28 mouse cellular contexts compared by ENCODE assay signal in genomic region chr9:44855153-44855552, GRCm38 (mm10). TPM values are rescaled to one million over a fixed set of nuclear protein-coding genes. Genes with fewer than 3 reads are reported as not detected.
DNase-seq lines count a peak whose midpoint lies in the region.
"Had no signal": no experiment of that assay in that cellular context is flagged by ENCODE, and none has a peak within 500 bp of the region (broad histone marks: within the 10 kb centered on the region; RNA-seq: fewer than 3 reads in every experiment).

No protein-coding gene starts in this region.

- WGBS in embryonic facial prominence, embryonic 10.5 days: 90% methylated on average over 6 of the region's 6 CpGs

- no peak overlapping the region for H3K4me3 ChIP-seq in embryonic facial prominence, embryonic 10.5 days
- H3K4me3 ChIP-seq: embryonic facial prominence, embryonic 15.5 days; hindbrain, embryonic 10.5 days; hindbrain, embryonic 15.5 days; limb, embryonic 12.5 days; liver, embryonic 15.5 days; lung, embryonic 15.5 days; myocyte; neural tube, embryonic 12.5 days had no signal

- DNase-seq in cerebellum, postnatal 25 days: peak; percentile 31 to 55
- no peak for DNase-seq in cerebellum, postnatal 4 days (ENCODE audit: low spot score in 2 of 2)
- DNase-seq in layer of hippocampus, adult 18-20 months (ENCODE audit: low spot score in 2 of 2): peak; percentile 33 to 61
- DNase-seq in layer of hippocampus, adult 11-12 months (ENCODE audit: low spot score): no peak
- peak; percentile 75 for DNase-seq in brain, adult 2 months (ENCODE audit: low read depth, low spot score)
- peak; percentile 11 for DNase-seq in lung, postnatal 14 days
- DNase-seq in embryonic facial prominence, embryonic 10.5 days (ENCODE audit: low spot score): no peak
- DNase-seq: adrenal gland, postnatal 25 days; gastrocnemius, postnatal 10 days; heart, postnatal 14 days; kidney, adult 11 months; kidney, postnatal 14 days; right cerebral cortex, adult 18-20 months; spleen, adult 18-20 months; thymus, postnatal 14 days had no signal

- H3K36me3 ChIP-seq in embryonic facial prominence, embryonic 10.5 days (replicated peaks): peaks cover 55% of the 10 kb centered on the region
- H3K36me3 ChIP-seq: hindbrain, embryonic 15.5 days had no signal

- H3K4me1 ChIP-seq in embryonic facial prominence, embryonic 10.5 days: no peaks in the 10 kb centered on the region
- H3K4me1 ChIP-seq: hindbrain, embryonic 10.5 days; liver, embryonic 15.5 days; neural tube, embryonic 12.5 days had no signal

- H3K9me3 ChIP-seq in embryonic facial prominence, embryonic 10.5 days: no peaks in the 10 kb centered on the region
- H3K9me3 ChIP-seq: embryonic facial prominence, embryonic 15.5 days; hindbrain, embryonic 10.5 days; hindbrain, embryonic 15.5 days; limb, embryonic 12.5 days; liver, embryonic 15.5 days; lung, embryonic 15.5 days; neural tube, embryonic 12.5 days had no signal

- H3K27me3 ChIP-seq in embryonic facial prominence, embryonic 10.5 days (replicated peaks; ENCODE audit: low read depth, poor library complexity, severe bottlenecking): no peaks in the 10 kb centered on the region
- H3K27me3 ChIP-seq: embryonic facial prominence, embryonic 15.5 days; hindbrain, embryonic 15.5 days; limb, embryonic 12.5 days; liver, embryonic 15.5 days; lung, embryonic 15.5 days; neural tube, embryonic 12.5 days had no signal

- H3K27ac ChIP-seq in embryonic facial prominence, embryonic 10.5 days (replicated peaks): no peak overlapping the region
- H3K27ac ChIP-seq: embryonic facial prominence, embryonic 15.5 days; hindbrain, embryonic 10.5 days; hindbrain, embryonic 15.5 days; limb, embryonic 12.5 days; liver, embryonic 15.5 days; lung, embryonic 15.5 days; neural tube, embryonic 12.5 days had no signal

RNA-seq across cellular contexts. Expression of gene Kmt2a, which starts 25.9 kb away (rescaled TPM):
- 10 to 100 TPM; 72.0 to 84.2 TPM for total RNA-seq in layer of hippocampus, adult 18-20 months (2021)
- polyA plus RNA-seq in embryonic facial prominence, embryonic 10.5 days (2016; fragmentation: Nextera tagmentation; extraction: Ambion mirVana): 14.1 and 14.9 TPM in 2 replicates

RNA-seq across cellular contexts. Expression of gene Ttc36, which starts 52.3 kb away (rescaled TPM):
- 1 to 10 TPM in 1 of 2 experiments, not detected in 1; 1.2 TPM for total RNA-seq in layer of hippocampus, adult 18-20 months (2021)
- not detected in 2 replicates for polyA plus RNA-seq in embryonic facial prominence, embryonic 10.5 days (2016; fragmentation: Nextera tagmentation; extraction: Ambion mirVana)
- polyA plus RNA-seq: CD4-positive, CD25-positive, alpha-beta regulatory T cell, adult 4 months; heart, embryonic 14.5 days; inflammation-experienced regulatory T-cells, adult 6 months; limb, embryonic 12.5 days; midbrain, embryonic 11.5 days; midbrain, embryonic 16.5 days; neural tube, embryonic 12.5 days had no signal

RNA-seq across cellular contexts. Expression of gene Tmem25, which starts 56.0 kb away (rescaled TPM):
- total RNA-seq in layer of hippocampus, adult 18-20 months (2021): 10 to 100 TPM; 49.4 to 54.9 TPM
- polyA plus RNA-seq in embryonic facial prominence, embryonic 10.5 days (2016; fragmentation: Nextera tagmentation; extraction: Ambion mirVana): 1.7 and 2.1 TPM in 2 replicates
- polyA plus RNA-seq: CD4-positive, CD25-positive, alpha-beta regulatory T cell, adult 4 months had no signal

Comparison
In these comparisons a context has a peak if more than half of its experiments do, and no peak if none do; other contexts are left out.
1. DNase-seq: peak in cerebellum, postnatal 25 days (2 of 2), layer of hippocampus, adult 18-20 months (2 of 2), brain, adult 2 months (single experiment) and lung, postnatal 14 days (single experiment); none in cerebellum, postnatal 4 days (0 of 2), layer of hippocampus, adult 11-12 months (single experiment) and embryonic facial prominence, embryonic 10.5 days (single experiment).